Mouse (Mus musculus): ENCODE measurements around the gene Ifrd1. TPM values are rescaled to one million over a fixed set of nuclear protein-coding genes. Genes with fewer than 3 reads are reported as not detected.
"Not testable (repeated sequence)": the region's sequence is repeated elsewhere in the genome, so short reads cannot be mapped to it uniquely, and the experiment has no call there.

Gene Ifrd1
- polyA plus RNA-seq, 1 experiment = 25.9 TPM

DNA sequence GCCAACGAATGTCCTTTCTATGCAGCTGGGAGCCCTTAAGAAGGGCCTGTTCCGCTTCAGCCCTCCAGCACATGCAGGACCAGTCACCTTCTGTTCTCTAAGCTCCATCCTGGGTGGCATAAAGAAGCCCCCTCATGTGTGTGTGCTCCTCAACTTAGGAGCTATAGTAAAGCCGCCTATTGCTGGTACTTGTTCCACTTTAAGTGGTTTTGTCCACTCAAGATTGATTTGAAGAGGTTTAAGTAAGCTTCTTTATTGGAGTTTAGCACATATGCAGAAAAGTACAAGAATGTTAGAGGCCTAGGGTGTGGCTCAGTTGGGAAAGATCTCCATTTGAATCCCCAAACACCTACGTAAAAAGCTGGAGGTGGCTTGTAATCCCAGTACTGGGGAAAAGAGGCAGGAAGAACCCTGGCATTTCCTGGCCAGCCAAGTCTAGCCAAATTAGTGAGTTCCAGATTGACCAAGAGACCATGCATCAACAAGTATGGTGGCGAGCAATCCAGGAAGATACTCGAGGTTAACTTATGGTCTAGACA lies 10.2 kb upstream of the Ifrd1 start:
- no peaks in the 10 kb centered on the region for H3K4me1 ChIP-seq (ENCODE audit: control insufficient read depth, insufficient read depth, low read length)
- no peak for DNase-seq
- H3K4me3 ChIP-seq (replicated peaks; ENCODE audit: extremely low read depth, low read depth, low read length) = no peak overlapping the region
- TF ChIP-seq CTCF (IDR thresholded peaks at IDR 0.05; ENCODE audit: insufficient read depth, low read length) (no peak), POLR2A (IDR thresholded peaks at IDR 0.05; ENCODE audit: borderline replicate concordance, extremely low read depth, low read depth, low read length) (no peak)
- 79% methylated on average over 6 of the region's 6 CpGs for WGBS

DNA sequence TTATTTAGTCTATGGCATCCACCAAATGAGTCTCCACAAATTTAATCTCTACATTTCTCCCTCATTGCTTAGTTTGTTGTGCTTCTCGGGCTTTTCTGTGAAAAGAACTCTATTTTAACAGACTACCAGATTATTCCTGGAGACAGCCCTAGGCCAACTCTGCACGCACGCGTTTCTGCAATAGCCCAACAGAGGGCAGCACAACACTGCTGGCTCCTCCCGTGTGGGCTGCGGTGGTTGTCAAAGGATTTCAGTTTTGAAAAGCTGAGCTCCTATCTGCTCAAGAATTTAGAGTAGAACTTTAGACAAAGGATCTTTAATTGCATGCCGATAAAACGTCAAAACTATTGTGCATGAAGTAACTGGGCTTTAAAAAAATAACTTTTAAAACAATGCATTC lies 8.9 kb upstream of the Ifrd1 start:
- H3K4me3 ChIP-seq (replicated peaks; ENCODE audit: extremely low read depth, low read depth, low read length) = no peak overlapping the region
- TF ChIP-seq POLR2A (IDR thresholded peaks at IDR 0.05; ENCODE audit: borderline replicate concordance, extremely low read depth, low read depth, low read length) (no peak), CTCF (IDR thresholded peaks at IDR 0.05; ENCODE audit: insufficient read depth, low read length) (peak; percentile 95)
- WGBS = 1% methylated on average over 8 of the region's 8 CpGs
- H3K4me1 ChIP-seq (ENCODE audit: control insufficient read depth, insufficient read depth, low read length) = no peaks in the 10 kb centered on the region
- DNase-seq = peak; percentile 82

GRCm38 (mm10) chr12:40256543-40256942 lies 8.2 kb upstream of the Ifrd1 start:
- Histone ChIP-seq H3K4me1 (ENCODE audit: control insufficient read depth, insufficient read depth, low read length) (no peaks in the 10 kb centered on the region), H3K4me3 (replicated peaks; ENCODE audit: extremely low read depth, low read depth, low read length) (no peak overlapping the region)
- 65% methylated on average over 2 of the region's 2 CpGs for WGBS
- TF ChIP-seq POLR2A (IDR thresholded peaks at IDR 0.05; ENCODE audit: borderline replicate concordance, extremely low read depth, low read depth, low read length) (no peak), CTCF (IDR thresholded peaks at IDR 0.05; ENCODE audit: insufficient read depth, low read length) (no peak)
- no peak for DNase-seq

DNA sequence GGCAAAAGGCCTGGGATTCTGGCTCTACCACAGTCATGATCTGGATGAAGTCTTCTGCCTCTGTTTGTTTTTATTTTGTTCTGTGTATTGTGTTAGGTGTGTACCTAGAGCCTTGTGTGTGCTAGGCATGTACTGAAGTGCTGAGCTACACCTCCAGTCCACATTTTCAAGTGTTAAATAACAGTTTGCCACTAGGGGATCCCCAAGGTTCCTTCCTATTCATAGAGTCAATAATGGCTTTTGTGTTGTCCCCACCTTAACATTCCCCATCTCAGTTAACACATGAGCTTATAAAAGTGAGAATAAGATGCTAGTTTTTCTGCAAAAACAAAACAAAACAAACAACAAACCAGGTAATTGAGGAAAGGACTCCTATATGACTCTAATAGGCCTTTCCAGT lies 7.7 kb upstream of the Ifrd1 start:
- H3K4me3 ChIP-seq (replicated peaks; ENCODE audit: extremely low read depth, low read depth, low read length) = no peak overlapping the region
- no peak for TF ChIP-seq POLR2A (IDR thresholded peaks at IDR 0.05; ENCODE audit: borderline replicate concordance, extremely low read depth, low read depth, low read length)
- no peak for TF ChIP-seq CTCF (IDR thresholded peaks at IDR 0.05; ENCODE audit: insufficient read depth, low read length)
- no peaks in the 10 kb centered on the region for H3K4me1 ChIP-seq (ENCODE audit: control insufficient read depth, insufficient read depth, low read length)
- no peak for DNase-seq

DNA sequence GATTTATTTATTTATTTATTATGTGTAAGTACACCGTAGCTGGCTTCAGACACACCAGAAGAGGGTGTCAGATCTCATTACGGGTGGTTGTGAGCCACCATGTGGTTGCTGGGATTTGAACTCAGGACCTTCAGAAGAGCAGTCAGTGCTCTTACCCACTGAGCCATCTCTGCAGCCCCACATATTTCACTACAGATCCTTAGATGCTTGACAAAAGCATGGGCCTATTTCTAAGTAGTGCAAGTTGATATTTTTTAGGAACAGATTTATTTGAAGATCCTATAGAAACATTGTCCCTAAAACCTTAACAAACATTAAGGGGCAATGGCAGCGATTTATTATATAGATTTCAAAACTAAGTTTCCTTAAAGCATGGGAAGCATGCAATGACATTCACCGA lies 7.0 kb upstream of the Ifrd1 start:
- H3K4me1 ChIP-seq (ENCODE audit: control insufficient read depth, insufficient read depth, low read length); H3K4me3 ChIP-seq (replicated peaks; ENCODE audit: extremely low read depth, low read depth, low read length); DNase-seq: not testable (repeated sequence)
- WGBS = 83% methylated on average over 4 of the region's 4 CpGs

- no peak for DNase-seq
- Histone ChIP-seq H3K4me1 (ENCODE audit: control insufficient read depth, insufficient read depth, low read length) (no peaks in the 10 kb centered on the region), H3K4me3 (replicated peaks; ENCODE audit: extremely low read depth, low read depth, low read length) (no peak overlapping the region)
- 86% methylated on average over 11 of the region's 11 CpGs for WGBS
- no peak for TF ChIP-seq CTCF (IDR thresholded peaks at IDR 0.05; ENCODE audit: insufficient read depth, low read length)
- no peak for TF ChIP-seq POLR2A (IDR thresholded peaks at IDR 0.05; ENCODE audit: borderline replicate concordance, extremely low read depth, low read depth, low read length)
These were observed 6.4 kb upstream of the Ifrd1 start for GRCm38 (mm10) chr12:40254729-40255128.

DNA sequence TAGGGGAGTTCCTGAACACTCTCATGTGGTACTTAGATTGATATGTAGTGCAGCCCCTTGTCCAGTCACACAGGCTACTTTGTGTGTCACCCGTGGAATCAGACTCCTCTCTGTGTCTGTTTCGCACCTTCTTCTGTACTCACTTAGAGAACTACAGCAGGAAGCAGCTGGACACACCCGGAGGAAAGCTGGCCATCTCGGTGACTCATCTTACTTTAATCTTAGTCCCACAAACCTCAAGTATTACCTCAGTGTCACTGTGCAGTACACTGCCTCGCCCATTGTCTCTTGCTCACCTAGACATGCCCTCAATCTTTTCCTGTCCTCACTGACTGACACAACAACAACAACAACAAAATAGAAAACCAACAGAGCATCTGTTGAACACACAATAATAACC lies 4.9 kb upstream of the Ifrd1 start:
- H3K4me3 ChIP-seq (replicated peaks; ENCODE audit: extremely low read depth, low read depth, low read length) = no peak overlapping the region
- 45% methylated on average over 5 of the region's 5 CpGs for WGBS
- DNase-seq = no peak
- no peak for TF ChIP-seq POLR2A (IDR thresholded peaks at IDR 0.05; ENCODE audit: borderline replicate concordance, extremely low read depth, low read depth, low read length)
- no peak for TF ChIP-seq CTCF (IDR thresholded peaks at IDR 0.05; ENCODE audit: insufficient read depth, low read length)
- H3K4me1 ChIP-seq (ENCODE audit: control insufficient read depth, insufficient read depth, low read length) = no peaks in the 10 kb centered on the region

- H3K4me1 ChIP-seq (ENCODE audit: control insufficient read depth, insufficient read depth, low read length) = peaks cover 2% of the 10 kb centered on the region; the same call in 1 of the 2 replicates
- TF ChIP-seq POLR2A (IDR thresholded peaks at IDR 0.05; ENCODE audit: borderline replicate concordance, extremely low read depth, low read depth, low read length) (no peak), CTCF (IDR thresholded peaks at IDR 0.05; ENCODE audit: insufficient read depth, low read length) (no peak)
- H3K4me3 ChIP-seq (replicated peaks; ENCODE audit: extremely low read depth, low read depth, low read length) = no peak overlapping the region
- DNase-seq = no peak
These were observed 2.0 kb upstream of the Ifrd1 start for GRCm38 (mm10) chr12:40250256-40250655.

DNA sequence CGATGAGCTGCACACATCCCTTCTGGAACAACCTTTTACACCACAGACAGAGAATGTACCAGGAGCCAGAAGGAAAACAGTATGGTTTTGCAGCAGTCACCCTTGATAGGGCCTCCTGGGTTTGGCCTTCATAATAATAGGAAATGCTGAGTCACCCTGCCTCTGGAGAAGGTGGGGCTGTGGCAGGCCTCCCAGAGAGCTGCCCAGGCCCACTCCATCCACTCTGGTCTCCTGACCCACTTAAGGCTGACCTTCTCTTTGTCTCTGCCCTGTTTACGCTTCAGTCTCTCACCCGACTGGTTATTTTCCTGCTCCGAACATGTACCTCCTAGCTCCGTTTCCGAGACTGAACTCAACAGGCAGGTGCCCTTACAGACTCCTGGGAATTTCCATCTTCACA lies 328 bp downstream of the Ifrd1 start:
- DNase-seq = peak; percentile 58
- H3K4me1 ChIP-seq (ENCODE audit: control insufficient read depth, insufficient read depth, low read length) = peaks cover 2% of the 10 kb centered on the region; the same call in 1 of the 2 replicates
- H3K4me3 ChIP-seq (replicated peaks; ENCODE audit: extremely low read depth, low read depth, low read length) = no peak overlapping the region
- no peak for TF ChIP-seq POLR2A (IDR thresholded peaks at IDR 0.05; ENCODE audit: borderline replicate concordance, extremely low read depth, low read depth, low read length)
- 51% methylated on average over 6 of the region's 6 CpGs for WGBS

- H3K4me1 ChIP-seq (ENCODE audit: control insufficient read depth, insufficient read depth, low read length) = peaks cover 2% of the 10 kb centered on the region; the same call in 1 of the 2 replicates
- H3K4me3 ChIP-seq (replicated peaks; ENCODE audit: extremely low read depth, low read depth, low read length) = no peak overlapping the region
- DNase-seq = no peak
- WGBS = 49% methylated on average over 4 of the region's 4 CpGs
- no peak for TF ChIP-seq POLR2A (IDR thresholded peaks at IDR 0.05; ENCODE audit: borderline replicate concordance, extremely low read depth, low read depth, low read length)
- no peak for TF ChIP-seq CTCF (IDR thresholded peaks at IDR 0.05; ENCODE audit: insufficient read depth, low read length)
These were observed 920 bp downstream of the Ifrd1 start for GRCm38 (mm10) chr12:40247384-40247783.
